Mouse (Mus musculus) Muller cell, postnatal 12 days (primary cell): ENCODE measurements around the gene Acot1.
A peak's percentile ranks its signal among the peaks of the same experiment; 100 is the strongest.
"Not testable (repeated sequence)": the region's sequence is repeated elsewhere in the genome, so short reads cannot be mapped to it uniquely, and the experiment has no call there.

Source experiments
- DNase-seq: peaks from one replicate; pipeline ENCODE4 v3.0.0-alpha.2; 2015; ENCODE audit errors: inconsistent ontology term

Acot1 gene

DNA sequence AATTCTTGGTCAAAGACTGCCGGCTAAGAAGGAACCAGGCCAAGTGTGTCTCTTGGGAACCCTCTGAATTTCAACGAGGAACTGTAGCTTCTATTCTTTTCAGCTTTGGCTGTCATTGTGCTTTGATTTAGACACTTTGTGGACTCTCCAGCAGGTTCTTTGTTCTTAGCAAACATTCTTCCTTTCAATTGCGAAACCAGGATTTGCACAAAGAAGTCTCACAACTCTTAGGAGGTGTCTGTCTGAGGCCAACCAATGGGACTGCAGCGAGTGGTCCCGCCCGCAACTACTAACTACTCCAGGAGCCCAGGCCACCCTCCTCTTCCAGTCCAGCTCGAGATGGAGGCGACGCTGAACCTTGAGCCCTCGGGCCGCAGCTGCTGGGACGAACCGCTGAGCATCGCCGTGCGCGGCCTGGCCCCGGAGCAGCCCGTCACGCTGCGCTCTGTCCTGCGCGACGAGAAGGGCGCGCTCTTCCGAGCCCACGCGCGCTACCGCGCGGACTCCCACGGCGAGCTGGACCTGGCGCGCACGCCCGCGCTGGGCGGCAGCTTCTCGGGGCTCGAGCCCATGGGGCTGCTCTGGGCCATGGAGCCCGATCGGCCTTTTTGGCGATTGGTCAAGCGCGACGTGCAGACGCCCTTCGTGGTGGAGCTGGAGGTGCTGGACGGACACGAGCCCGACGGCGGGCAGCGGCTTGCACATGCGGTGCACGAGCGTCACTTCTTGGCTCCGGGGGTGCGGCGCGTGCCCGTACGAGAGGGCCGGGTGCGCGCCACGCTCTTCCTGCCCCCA is at the start of gene Acot1:
Acot1 (plus strand) TSS at position 320 of the 795 bp plus-strand sequence.
- peak; percentile 93 for DNase-seq

DNA sequence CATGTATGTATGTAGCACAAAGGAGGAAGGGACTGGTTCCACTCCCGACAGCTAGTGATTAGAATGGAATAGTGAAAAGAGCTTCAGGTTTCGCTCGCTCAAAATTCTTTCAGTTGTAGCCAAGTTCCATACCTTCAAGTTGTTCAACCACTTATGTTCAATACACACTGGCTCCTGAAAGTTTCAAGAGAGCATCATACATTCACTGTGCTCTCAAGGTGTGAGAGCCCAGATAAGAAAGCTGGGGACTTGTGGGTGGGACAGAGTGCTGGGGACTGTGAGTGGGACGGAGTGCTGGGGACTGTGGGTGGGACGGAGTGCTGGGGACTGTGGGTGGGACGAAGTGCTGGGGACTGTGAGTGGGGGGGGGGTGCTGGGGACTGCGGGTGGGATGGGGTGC is 44.1 kb upstream of the Acot1 start:
- no peak for DNase-seq

DNA sequence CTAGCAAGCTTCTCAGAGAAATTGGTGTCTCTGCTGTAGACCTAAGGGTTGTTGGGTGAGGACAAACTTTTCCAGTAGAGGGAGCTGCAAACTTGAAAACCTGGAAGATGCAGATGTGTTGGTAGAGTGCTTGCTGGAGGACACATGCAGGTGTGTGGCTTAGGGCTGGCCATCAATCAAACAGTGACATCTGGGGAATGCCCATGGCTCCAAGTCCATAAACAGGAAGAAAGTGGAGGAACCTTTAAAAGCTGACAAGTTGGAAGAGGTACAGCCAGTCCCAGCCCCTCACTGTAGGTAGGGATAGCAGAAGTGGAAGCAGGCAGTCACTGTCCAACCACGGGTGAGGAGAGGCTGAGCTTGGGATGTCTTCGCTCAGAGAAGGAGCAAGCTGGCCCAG is 37.2 kb upstream of the Acot1 start:
- DNase-seq: peak; percentile 20

DNA sequence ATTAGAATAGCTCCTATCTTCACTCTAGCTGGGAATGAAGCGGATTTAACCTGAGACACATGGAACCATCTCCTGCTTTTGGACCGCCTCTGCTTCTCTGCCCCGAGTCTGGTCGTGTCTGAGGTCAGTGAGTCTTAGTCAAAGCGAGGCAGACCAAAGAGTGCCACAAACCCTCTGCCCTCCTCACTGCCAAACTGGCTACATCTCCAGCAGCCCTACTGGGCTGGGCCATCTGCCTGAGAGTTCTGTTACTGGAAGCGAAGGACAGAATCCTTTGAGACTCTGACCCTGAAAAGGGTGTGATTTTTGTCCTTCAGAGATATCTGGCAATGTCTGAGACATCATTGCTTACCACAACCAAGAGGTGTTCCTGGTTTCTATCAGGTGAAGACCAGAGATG is 30.4 kb upstream of the Acot1 start:
- no peak for DNase-seq

DNA sequence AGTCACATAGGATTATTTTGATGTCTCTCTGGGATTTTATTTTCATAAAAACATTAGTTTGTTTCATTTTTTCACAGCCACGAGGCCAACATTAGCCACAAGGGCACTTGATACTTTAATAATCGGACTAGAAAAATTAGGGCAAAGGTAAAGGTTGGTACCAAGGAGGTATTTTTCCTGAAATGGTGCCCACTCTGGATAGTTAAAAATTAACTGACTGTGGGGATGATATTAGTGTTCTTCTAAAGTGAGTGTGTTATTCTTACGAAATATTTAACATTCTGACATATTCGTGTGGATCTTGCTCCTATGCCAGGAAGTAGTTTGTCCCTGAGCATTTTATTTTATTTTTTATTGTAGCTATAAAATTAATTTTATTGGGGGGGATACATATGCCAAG is 27.7 kb upstream of the Acot1 start:
- no peak for DNase-seq

DNA sequence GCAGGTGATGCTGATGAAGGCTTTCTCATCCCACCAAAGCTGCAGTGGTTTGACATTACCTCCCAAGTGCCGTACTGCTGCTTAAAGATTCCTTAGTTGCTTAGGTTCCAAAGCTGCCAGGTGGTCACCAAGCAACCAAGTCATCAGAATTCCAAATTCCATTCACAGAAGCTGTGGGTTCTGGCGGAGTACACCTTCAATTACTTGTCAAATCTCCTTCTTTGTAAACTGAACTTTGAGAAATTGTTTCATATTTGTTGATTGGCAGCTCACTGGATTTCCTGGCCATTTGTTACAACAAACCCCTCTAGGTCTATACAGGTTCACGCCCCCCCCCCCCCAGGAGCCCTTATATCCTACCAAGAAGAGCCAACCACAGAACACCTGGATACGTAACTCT is 24.5 kb upstream of the Acot1 start, which contains the start of gene Heatr4:
Heatr4 (minus strand) TSS at position 101 of the 400 bp plus-strand sequence.
- DNase-seq: no peak

DNA sequence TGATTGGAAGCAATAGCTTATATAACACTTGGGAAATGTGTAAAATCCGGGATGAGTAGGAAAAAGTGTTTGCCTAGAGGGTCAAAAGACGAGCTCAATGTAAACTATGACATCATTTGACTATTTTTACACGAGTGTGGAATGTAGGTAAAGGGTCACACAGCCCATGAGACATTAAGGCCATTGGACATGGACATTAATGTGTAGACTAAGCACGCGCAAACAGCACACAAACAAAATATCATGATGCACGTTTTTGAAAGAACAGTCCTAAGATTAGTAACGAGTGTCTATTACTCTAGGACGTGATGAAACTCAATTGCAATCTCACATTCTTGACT is 22.1 kb upstream of the Acot1 start:
- no peak for DNase-seq

DNA sequence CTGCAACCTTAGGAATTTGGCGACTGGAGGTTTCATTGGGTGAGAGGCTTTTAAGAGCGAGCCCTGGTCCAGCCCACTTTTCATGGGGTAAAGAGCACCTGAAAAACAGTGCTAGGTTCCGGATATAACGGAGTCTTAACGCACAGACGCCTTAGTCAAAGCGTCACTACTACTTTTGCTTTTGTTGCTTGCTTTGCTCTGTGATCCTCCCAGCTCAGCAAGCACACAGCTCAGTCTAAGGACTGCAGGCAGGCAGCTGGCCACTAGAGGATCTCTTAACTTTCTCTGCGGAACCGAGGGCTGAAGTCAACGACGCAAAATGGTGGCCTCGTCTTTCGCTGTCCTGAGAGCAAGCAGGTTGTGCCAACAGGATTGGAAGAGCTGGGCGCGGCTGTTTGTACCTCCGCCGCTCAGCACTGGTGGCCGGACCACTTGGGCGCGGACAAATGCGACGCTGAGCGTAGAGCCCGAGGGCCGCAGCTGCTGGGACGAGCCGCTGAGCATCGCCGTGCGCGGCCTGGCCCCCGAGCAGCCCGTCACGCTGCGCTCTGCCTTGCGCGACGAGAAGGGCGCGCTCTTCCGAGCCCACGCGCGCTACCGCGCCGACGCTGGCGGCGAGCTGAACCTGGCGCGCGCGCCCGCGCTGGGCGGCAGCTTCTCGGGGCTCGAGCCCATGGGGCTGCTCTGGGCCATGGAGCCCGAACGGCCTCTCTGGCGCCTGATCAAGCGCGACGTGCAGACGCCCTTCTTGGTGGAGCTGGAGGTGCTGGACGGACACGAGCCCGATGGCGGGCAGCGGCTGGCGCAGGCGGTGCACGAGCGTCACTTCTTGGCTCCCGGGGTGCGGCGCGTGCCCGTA is 21.5 kb upstream of the Acot1 start, which contains the start of gene Acot2:
Acot2 (plus strand) TSS at position 279 of the 859 bp plus-strand sequence.
- DNase-seq: peak; percentile 83

DNA sequence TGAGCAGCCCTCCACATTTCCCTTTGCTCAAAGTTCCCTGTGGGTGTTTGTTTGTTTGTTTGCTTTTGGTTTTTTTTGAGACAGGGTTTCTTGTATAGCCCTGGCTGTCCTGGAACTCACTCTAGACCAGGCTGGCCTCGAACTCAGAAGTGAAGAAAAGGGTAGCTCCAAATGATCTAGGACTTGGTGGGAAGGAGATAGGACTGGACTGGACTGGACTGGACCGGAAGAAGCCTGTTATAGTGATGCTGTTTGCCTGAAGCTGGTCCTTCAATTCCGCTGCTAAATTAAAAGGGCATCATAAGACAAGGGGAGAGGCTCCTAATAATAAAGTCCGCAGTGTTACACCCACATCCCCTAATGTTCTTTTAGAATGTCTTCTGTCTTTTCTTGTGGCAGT is 20.8 kb upstream of the Acot1 start:
- DNase-seq: no peak

DNA sequence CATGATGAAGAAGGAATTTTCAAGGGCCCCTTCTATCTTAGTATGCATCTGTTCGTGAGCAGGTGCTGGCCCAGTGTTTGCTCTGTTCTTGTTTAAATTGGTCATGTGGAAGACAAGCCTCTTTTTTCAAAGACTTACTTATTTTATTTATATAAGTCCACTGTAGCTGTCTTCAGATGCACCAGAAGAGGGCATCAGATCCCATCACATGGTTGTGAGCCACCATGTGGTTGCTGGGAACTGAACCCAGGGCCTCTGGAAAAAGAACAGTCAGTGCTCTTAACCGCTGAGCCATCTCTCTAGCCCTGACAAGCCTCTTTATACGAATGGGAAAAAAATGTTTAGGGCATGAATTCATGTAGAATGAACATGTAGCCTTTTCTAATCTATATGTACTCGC is 19.9 kb upstream of the Acot1 start:
- DNase-seq: no peak

DNA sequence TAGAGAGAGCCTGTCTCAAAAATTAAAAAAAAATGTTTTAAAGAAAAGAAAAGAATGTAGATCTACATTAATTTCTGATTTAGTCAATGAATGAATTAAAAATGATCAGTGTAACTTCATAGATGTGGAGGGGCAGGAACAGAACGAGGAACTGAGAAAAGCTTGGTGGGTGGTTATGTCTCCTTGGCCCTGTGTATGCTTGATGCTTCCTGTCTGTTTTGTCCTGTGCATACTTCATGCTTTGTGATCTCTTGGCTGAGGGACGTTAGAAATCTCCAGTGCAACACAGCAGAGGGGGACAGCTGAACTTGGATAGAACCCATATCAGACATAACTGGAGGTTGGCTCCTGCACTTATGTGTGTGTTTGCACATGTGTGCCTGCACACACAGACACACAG is 12.1 kb upstream of the Acot1 start:
- no peak for DNase-seq

DNA sequence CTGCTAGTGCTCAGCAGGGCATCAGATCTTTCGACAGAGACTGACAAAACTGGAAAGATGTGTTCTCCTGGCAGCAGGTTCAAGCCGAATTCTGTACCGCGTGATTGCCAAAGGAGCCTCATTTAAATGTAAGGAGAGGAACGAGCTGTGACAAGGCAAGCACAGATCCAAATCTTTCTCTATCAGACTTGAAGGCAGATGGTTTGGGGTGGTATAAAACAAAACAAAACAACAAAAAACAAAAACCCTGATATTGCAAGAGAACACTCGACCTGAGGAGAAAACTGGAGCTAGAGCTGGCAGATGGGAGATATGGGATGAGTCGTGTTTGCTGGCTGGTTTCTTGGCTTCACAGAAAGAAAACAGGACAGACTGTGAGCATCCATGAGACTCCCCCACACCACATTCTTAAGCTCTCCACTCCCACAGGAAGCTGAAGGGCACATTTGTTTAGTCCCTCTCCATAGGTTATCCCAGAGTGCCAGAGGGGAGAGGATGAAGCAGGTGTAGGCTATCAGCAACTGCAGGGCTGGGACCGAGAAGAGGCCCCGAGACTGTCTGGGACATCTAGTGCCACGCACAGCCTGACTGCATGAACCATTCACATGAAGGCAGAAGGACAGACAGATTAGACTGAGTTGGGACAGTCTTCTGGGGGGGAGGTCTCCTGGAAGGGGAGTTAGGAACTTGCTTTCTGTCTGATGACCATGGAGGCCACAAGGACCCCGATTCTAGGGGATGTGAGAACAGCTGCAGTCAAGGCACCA is 10.8 kb upstream of the Acot1 start:
- peak; percentile 36 for DNase-seq

DNA sequence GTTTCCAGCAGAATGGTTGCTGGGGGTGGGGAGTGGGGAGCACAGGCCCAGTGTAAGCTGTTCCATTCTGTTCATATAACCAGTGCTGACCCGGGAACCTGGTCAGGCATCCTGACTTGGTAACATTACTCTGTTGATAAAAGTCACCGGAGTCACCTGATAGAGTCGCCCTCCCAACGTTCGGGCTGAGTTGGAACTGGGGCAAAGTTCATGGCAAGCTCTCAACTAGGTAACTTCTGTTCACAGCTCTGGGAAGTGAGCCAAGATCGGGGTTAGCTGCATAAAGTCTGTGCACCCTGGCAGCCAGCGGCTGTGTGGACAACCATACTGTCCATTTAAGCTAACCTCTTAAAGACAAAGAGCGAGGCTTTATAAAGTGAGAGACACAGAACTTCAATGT is 10.1 kb upstream of the Acot1 start:
- not testable (repeated sequence) for DNase-seq

DNA sequence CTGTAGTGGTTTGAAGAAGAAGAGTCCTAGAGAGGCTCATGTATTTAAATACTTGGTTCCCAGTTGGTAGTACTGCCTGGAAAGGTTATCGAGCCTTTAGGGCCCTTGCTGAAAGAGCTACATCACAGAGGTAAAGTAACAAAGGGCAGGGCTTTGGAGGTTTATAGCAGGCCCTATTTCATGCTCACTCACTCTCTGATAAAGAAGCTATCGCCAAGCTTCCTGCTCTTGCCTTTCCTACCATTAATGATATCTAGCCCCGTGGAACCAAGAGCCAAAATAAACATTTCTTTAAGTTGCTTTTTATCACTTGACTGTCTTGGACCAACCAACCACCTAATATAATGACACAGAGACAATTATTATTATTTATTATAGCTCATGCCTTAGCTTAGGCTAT is 8.9 kb upstream of the Acot1 start:
- DNase-seq: no peak

DNA sequence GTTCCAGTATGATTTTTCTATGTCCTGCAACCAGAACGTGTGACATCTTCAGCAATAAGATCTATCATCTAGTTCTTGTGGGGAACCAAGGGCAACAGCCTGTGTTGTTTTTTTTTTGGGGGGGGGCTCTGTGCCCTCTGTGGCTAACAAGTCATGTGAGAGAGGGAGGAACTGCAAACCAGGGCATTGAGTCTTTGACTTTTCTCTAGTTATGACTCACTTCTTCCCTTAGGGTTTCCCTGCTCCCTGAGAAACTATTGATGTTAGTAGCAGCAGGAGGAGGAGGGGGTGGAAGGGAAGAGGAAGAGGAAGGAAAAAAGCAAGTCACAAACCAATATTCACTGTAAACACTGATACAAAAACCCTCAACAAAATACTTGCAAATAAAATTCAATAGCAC is 5.4 kb upstream of the Acot1 start:
- no peak for DNase-seq

DNA sequence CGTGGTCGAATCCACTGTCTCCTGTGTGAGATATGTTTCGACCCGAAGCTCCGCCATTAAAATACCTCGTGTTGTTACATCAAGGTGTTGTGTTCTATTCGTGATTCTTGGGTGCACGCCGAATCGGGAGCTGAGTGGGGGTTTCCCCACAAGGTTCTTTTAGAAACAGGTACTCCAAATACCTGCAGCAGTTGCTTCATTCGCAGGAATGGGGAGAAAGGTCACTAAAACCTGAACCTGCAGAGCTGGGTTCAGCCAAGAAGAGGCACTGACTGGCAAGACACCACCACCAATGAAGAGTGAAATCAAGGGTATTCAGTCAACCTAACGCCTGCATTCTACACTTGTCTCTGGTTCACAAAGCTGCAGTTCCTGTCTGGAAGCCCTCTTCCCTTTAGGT is 1.0 kb upstream of the Acot1 start:
- no peak for DNase-seq

DNA sequence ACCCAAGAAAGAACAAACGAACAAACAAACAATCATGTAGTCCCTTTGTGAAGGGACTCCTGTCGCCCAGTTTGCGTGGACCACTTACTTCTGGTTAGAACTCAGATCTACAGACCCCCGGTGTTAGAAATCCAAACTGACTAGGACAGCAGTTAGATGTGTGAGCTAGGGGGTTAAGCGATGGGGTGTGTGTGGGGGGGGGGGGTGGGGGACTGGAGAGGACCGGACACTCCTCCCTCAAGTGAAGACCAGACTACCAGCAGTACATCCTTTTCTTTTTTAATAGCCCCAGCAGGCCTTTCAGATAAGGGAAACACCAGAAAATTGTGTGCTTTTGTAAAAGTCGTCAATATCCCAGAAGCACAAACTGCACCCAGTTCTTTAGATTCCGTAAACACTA is 561 bp upstream of the Acot1 start:
- no peak for DNase-seq

DNA sequence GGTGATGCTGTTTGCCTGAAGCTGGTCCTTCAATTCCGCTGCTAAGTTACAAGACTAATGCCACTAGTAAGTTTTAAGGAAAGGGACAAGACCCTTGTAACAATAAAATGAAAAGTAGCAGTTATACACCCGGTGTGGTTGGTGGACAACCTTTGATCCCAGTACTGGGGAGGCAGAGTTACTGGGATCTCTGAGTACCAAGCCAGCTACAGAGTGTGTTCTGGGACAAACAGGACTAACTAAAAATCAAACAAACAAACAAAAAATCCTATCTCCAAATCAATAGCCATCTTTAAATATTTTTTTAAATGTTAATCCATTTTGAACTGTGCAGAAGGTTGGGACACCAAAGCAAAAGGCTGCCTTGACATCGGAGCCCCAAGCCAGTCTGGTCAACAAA is 911 bp downstream of the Acot1 start:
- no peak for DNase-seq

DNA sequence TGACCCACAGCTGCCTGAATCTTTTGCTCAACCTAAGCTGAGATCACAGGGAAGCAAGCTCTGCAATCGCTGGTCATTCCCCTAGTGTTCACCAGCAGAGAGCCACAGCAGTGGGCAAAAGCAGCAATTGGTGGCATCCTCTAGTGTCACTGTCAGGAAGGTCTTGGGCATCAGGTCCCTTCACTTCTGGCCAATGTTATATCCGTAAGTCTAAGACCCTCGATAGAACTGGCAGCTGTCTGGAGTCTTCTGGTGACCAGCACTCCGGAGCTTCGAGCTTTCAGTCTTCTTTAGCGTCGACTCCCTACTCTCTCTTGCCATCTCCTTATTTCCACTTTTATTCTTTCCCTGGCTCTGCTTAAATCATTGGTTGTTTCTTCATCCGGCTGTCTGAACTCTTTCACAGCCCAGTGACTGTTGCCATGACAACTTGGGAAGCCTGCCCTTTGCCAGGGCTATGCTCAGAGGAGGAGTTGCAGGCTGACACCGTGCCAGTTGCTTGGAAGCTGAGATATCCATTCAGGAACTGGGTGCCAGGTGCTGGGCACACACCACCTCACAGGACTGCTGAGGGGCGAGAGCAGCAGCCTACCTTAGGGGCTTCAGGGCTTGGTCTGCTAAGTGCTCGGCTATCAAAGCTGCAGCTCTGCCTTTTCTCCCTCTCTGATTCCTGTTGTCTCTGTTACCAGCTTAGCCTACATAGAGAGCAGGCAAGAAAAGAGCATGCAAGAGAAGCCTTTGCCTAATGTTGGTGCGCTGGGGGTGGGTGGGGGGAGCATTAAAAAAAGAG is 2.2 kb downstream of the Acot1 start:
- peak; percentile 86 for DNase-seq

DNA sequence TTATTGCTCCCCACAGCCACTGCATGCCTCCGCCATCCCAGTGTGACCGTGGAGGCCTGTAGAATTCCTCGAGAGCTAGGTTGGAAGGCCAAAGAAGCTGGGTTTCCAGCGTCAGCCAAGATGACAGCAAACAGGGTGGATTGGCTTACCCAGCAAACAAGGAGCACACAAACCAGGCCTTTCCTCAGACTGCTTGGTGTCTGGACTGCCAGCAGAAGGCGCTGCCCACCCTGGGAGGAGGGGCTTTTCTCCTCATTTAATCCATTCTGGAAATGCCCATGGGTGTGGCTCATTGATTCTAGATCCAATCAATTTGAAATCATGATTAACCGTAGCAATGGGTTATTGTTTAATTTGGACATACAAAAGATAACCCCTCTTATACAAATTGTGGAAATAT is 3.8 kb downstream of the Acot1 start:
- no peak for DNase-seq

DNA sequence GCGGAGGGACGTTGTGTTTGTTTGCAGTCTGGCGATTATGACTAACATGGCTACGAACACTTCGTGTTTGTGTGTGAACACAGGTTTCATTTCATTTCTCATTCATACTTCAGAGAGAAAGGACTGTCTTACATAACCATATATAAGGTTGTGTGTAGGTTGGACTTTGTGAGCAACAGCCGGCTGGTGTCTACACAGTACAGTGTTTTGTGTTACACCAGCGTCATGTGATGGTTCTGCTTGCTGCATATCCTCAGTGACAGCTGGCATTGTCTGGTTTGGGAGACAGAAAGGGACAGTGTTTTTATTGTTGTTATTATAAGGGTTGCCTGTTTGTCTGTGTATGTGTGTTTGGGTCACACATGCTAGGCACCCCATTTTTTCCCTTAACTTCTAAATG is 4.4 kb downstream of the Acot1 start:
- no peak for DNase-seq
